Mouse (Mus musculus): ENCODE measurements around the gene Cluh.

Cluh gene

DNA sequence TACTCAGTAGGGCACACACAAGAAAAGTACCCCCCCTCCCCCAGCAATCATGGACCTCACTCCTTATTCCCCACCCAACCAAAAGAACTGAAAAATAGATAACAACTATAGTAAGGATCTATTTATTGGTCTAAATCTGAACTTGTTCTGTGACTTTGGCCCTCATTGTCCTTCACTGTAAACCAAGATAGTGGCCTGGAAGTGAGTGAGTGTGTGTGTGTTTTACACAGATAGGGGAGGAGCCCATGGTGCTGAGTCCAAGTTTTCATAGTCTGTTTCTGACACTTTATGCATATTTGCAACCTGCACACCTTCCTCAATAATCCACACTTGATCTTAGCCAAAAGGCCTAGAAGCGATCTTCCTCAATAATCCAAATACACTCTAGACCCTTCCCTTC lies 619 bp upstream of the Cluh start:
- DNase-seq: no peak

DNA sequence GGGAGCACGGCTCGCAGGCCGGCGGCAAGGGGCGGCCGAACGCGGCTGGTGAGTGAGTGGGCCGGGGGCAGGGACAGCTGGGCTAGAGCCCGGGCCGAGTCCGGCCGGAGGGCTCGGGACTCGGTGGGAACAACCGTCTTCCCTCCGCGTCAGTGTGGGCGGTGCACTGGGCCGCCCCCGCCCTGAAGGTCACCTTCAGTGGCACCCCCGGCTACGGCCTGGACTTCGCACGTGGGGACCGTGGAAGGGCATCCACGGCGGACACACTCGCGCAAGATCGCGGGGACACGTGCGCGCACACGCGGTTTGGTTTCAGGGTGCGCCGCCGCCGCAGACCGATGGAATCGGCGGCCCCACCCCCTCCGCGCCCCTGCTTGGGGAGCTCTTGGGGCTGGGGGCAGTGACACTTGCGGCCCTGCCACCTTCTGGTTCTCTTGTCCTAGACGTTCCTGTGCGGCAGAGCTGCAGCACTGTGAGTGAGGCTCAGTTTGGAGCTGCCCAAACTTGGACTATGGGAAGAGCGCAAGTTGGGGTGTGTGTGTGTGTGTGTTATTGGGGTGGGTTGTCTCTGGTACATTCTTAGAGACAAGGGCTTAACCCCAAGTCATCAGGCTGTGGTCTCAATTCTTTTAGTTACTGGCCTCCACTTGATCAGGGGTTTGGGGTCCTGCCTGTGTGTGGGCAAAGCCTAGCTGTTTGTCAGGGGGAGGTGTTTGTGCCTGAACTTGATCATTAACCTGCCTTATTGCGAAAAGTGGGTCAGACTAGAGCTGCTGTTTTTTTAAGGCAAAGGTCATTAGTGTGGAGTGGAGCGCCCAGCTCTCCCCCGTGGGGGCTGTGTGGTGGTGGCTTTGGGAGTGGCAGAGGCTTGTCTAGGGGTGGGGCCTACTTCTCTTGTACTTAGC lies 604 bp downstream of the Cluh start:
- peak; percentile 61 for DNase-seq

- DNase-seq: no peak
Observed at GRCm38 (mm10) chr11:74650576-74651100, 1.3 kb downstream of the Cluh start.

- no peak for DNase-seq
Observed at GRCm38 (mm10) chr11:74652791-74653191, 3.5 kb downstream of the Cluh start.

DNA sequence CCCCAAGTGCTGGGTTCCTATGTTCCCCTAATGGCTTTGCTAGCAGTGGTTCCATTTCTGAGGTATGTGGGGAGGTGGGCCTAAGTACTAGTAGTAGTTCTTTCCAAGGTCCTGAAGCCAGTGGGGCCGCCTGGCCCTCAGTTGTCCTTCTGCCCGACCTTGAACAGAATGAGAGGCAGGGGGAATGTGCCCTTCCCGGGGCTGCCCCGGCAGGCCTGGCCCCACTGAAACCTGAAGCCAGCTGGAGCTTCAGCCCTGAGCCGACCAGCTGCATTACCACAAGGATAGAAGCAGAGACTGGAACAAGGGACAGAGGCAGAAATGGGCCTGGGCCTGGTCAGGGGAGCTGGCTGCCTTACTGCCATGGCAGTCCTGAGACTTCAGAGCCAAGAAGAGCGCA lies 4.1 kb downstream of the Cluh start:
- DNase-seq: no peak

DNA sequence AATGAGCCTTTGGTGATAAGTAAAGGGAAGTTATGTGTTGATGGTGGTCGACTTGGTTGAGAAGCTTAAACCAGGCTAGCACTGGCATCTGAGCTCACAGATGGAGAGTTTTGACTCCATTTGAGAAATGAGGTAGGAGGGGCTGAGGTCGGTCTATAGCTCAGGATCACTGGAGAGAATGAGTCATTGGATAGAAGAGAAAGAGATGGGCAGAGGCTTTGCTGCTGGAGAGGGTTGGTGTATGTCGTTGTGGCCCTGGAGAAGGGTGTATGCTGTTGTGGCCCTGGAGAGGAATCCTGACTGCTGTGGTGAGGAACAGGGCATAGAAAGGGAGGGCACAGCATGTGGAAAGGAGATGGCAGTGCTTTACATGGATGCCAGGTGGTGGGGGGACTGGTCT lies 6.6 kb downstream of the Cluh start:
- no peak for DNase-seq

DNA sequence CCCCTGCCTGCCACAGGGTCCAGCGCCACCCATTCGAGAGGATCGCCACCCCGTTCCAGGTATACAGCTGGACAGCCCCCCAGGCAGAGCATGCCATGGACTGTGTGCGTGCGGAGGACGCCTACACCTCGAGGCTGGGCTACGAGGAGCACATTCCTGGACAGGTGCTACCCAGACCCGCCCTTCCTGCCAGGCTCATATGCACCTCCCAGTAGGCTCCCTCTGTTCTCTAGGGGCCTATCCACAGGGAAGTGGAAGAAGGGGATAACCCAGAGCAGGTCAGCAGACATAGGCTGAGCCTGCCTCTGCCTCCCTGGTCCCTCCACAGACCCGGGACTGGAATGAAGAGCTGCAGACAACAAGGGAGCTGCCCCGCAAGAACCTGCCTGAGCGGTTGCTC lies 11.0 kb downstream of the Cluh start:
- no peak for DNase-seq

GRCm38 (mm10) chr11:74661641-74662040 lies 12.3 kb downstream of the Cluh start:
- DNase-seq: no peak

- DNase-seq: no peak
Observed at GRCm38 (mm10) chr11:74662221-74662620, 12.9 kb downstream of the Cluh start.

DNA sequence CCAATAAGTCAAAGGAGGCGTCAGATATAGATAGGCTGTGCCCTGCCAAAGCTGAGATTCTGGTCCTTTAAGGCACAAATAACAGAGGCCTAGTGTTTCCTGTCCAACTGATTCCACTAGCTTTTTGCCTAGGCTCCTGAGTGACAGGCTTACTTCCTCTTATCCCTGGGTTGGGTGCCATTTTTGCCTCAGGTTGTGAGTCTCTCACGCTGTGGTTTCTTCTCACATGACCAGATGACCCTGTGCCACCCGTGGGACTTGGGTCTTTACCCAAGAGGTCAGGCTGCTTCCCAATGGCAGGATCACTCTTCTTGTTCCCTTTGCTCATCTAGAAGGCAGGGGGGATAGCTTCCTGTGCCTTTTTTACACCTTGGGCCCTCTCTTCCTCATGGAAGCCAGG lies 15.0 kb downstream of the Cluh start:
- no peak for DNase-seq

DNA sequence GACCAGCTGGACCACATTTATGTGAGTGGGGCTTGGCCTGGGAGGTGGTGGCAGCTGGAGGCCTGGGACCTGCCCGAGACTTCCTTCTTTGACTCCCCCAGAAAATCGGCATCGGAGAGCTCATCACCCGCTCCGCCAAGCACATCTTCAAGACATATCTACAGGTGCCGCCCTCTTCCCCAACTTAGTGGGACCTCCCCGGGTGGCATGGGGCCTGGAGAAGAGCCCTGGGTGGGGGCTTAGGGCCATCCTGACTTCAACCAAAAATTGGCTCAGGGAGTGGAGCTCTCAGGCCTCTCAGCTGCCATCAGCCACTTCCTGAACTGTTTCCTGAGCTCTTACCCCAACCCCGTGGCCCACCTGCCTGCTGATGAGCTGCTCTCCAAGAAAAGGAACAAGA lies 15.6 kb downstream of the Cluh start:
- no peak for DNase-seq

DNA sequence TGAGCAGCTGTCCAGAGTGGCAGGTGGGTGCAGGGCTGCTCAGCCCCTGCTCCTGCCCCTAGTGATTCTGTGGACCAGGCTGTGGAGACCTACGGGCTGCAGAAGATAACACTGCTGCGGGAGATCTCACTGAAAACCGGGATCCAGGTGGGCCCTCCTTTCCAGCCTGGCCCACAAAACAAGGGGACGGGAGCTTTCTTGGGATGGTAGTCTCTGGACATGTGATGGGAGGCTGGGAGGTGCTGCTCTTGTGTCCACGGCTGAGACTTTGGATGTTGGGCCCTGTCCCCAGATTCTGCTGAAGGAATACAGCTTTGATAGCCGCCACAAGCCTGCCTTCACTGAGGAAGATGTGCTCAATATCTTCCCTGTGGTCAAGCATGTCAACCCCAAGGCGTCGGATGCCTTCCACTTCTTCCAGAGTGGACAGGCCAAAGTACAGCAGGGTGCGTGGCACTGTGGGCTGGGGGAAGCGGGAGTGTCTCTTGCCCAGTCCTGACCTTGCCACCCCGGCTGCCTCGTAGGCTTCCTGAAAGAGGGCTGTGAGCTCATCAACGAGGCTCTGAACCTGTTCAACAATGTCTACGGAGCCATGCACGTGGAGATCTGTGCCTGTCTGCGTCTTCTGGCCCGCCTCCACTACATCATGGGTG lies 16.5 kb downstream of the Cluh start:
- DNase-seq: no peak

- DNase-seq: no peak
Observed at GRCm38 (mm10) chr11:74666284-74666652, 17.0 kb downstream of the Cluh start.

DNA sequence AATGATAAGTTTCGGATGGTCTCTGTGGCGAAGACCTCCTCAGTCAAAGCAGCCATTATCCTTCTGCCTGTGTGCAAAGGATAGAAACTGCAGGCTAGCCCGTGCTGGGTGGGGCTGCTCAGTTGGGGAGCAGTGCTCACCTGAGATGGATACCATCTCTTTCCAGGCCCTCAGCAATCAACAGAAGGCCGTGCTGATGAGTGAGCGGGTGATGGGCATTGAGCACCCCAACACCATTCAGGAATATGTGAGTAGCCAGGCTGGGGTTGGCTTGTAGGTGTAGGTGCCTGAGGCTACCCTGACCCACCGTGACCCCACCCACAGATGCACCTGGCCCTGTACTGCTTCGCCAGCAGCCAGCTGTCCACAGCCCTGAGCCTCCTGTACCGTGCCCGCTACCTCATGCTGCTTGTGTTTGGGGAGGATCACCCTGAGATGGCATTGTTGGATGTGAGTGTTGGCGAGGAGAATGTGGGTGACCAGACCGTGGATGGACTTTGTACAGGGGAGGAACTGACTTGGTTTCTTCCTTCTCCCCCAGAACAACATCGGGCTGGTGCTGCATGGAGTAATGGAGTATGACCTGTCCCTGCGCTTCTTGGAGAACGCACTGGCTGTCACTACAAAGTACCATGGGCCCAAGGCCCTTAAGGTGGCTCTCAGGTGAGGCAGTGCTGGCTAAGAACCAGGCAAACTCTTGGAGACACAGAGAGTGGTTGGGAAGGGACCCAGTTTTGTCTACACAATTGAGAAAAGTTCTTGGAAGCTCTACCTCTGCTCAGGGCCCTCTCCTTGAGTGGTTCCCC lies 17.7 kb downstream of the Cluh start:
- no peak for DNase-seq

DNA sequence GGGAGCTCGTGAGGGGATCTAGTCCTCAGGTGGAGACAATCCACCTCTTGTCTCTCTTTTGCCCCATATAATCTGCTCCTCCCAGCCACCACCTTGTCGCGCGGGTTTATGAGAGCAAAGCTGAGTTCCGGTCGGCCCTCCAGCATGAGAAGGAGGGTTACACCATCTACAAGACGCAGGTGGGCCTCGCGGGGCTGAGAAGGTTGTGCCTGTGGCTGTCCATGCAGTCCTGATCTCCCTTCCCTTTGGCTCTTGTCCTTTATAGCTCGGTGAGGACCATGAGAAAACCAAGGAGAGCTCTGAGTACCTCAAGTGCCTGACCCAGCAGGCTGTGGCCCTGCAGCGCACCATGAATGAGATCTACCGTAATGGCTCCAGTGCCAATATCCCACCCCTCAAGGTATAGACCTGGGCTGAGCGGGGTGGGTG lies 18.3 kb downstream of the Cluh start:
- no peak for DNase-seq

DNA sequence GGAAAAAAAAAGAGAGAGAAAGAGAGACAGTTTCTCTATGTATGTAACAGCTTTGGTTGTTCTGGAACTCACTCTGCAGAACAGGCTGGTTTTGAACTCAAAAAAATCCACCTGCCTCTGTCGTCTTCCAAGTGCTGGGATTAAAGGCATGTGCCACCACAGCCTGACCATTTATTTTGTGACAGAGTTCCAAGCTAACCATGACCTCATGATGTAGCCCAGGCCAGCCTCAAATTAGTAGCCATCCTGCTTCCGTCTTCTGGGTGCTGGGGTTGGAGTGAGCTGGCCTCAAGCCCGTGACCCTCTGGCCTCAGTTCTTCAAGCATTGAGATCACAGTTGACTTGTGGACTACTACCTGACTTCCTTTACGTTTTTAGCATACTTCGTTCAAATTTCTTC lies 19.2 kb downstream of the Cluh start:
- DNase-seq: no peak

- no peak for DNase-seq
Observed at GRCm38 (mm10) chr11:74668971-74669370, 19.7 kb downstream of the Cluh start.

DNA sequence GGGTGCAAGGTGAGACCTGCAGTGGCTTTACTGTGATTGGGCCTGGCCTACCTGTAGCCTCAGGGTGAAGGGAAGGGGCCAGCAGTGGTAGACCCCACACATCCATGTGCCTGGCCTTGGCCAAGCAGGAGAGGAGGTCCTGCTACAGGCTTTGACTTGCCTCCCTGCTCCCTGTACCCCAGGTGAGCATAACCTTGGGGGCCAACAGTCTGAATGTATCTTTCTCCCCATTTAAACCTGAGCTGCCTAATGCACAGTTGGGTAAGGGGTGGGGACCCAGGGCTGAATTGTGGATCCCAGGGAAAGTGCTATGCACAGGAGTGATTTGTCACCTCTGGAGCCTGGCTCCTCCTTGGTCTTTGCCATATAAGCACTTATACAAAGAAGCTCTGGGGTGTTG lies 20.9 kb downstream of the Cluh start:
- DNase-seq: no peak

GRCm38 (mm10) chr11:74671013-74671412 lies 21.7 kb downstream of the Cluh start:
- DNase-seq: no peak

GRCm38 (mm10) chr11:74671839-74672238 lies 22.5 kb downstream of the Cluh start:
- DNase-seq: no peak

DNA sequence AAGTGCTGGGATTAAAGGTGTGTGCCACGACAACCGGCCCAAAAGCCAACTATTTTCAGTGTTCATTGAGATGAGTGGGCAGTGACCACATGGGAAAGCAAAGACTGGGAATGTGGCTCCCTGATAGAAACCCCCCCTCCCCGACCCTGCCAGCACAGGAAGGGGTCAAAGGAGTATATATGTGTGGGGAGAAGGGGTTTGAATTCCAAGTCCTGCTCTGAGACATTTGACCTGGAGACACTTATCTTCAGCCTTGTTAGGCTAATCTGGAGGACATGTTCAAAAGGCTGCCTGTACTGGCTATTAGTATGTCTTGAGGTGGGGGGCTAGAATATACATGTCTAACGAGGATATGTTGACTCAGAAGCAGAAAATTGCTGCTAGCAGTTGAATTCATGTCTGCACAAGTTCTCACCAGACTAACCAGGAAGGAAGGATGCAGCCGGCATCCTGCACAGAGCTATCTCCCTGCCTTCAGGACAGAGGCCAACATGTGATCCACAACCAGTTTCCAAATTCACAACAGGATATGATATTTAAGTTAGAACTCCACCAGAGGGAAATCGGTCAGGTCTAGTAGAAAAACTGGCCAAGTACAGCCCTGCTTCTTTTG lies 23.7 kb downstream of the Cluh start:
- no peak for DNase-seq

GRCm38 (mm10) chr11:74673561-74673960 lies 24.3 kb downstream of the Cluh start:
- DNase-seq: no peak

- no peak for DNase-seq
Observed at GRCm38 (mm10) chr11:74674713-74675112, 25.4 kb downstream of the Cluh start.
